Mouse (Mus musculus) neural tube, embryonic 12.5 days (tissue): ENCODE measurements around the gene Sec31b. TPM values are rescaled to one million over a fixed set of nuclear protein-coding genes. Genes with fewer than 3 reads are reported as not detected.

ENCODE experiments used
- polyA plus RNA-seq: library from polyadenylated mRNA; unstranded; fragments of >200 nt; fragmentation: Nextera tagmentation; extraction: Ambion mirVana; gene quantifications from 2 replicates; pipeline ENCODE4 v1.2.1, GENCODE M21; 2016

The Sec31b gene
- polyA plus RNA-seq, 1 experiment from 2014 or later = 0.43 TPM

Other genes with a start within 250 kb of the Sec31b start
- 0.05 and 0.08 TPM in 2 replicates for gene Scd4, start 212.8 kb downstream of the Sec31b start, polyA plus RNA-seq
- gene Scd1, start 138.0 kb downstream of the Sec31b start, polyA plus RNA-seq = 8.0 and 8.8 TPM in 2 replicates
- 1.5 and 1.9 TPM in 2 replicates for gene Wnt8b, start 52.4 kb downstream of the Sec31b start, polyA plus RNA-seq
- not detected in 2 replicates for gene Gm20538, start 7.0 kb upstream of the Sec31b start, polyA plus RNA-seq
- 546 TPM in 2 replicates for gene Ndufb8, start 9.6 kb upstream of the Sec31b start, polyA plus RNA-seq
- 36.2 and 38.0 TPM in 2 replicates for gene Hif1an, start 17.0 kb upstream of the Sec31b start, polyA plus RNA-seq
- gene Pax2, start 210.2 kb upstream of the Sec31b start, polyA plus RNA-seq = 21.9 and 23.3 TPM in 2 replicates